Comparison of ENCODE assay signal across 16 mouse cellular contexts in the genomic region with DNA sequence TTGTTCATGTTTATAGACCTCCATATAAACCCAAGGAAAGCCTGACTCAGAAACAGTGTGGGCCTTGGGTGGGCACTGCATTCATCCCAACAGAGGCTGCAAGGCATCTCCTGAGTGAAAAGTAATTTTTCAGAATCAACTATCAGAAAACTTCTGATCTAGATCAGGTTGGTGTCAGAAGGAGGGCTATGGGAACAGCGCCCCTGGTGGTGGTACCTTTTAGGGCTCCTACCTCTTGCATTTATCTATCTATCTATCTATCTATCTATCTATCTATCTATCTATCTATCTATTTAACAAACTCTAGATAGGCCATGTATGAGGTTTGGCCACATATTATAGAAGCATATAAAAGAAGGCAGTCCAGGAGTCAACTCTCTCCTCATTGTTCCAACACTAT. TPM values are rescaled to one million over a fixed set of nuclear protein-coding genes. Genes with fewer than 3 reads are reported as not detected.
DNase-seq lines count a peak whose midpoint lies in the region; ATAC-seq and TF ChIP-seq lines count a peak whose summit lies in the region.
"Had no signal": no experiment of that assay in that cellular context is flagged by ENCODE, and none has a peak within 500 bp of the region (broad histone marks: within the 10 kb centered on the region; RNA-seq: fewer than 3 reads in every experiment).

No protein-coding gene starts in this region.

- TF ChIP-seq CTCF in left cerebral cortex, adult 2 months (IDR thresholded peaks at IDR 0.05) = peak; percentile 42
- TF ChIP-seq CTCF in brain, embryonic 14.5 days (IDR thresholded peaks at IDR 0.05; ENCODE audit: borderline replicate concordance, extremely low read depth, insufficient read depth, insufficient read length) = peak; percentile 24; the same call in 1 of the 2 replicates

- peak; percentile 56 for DNase-seq in CD4-positive, CD25-positive, alpha-beta regulatory T cell, adult 2 months (ENCODE audit: low read depth, low spot score)
- DNase-seq in left cerebral cortex, adult 2 months (ENCODE audit: extremely low spot score in 1 of 2, low spot score in 2 of 2) = no peak
- DNase-seq in left cerebral cortex, postnatal 10 days (ENCODE audit: extremely low spot score in 1 of 2, low spot score in 2 of 2) = no peak
- DNase-seq in B cell, adult 2 months = peak; percentile 70 to 72
- no peak for DNase-seq in brain, embryonic 14.5 days (ENCODE audit: low read depth)
- no peak for DNase-seq in frontal cortex, adult 2 months (ENCODE audit: extremely low spot score in 1 of 2, low spot score in 1 of 2)
- DNase-seq: adrenal gland, postnatal 14 days; embryo, embryonic 11 days; heart, adult 18-20 months; right cerebral cortex, postnatal 4 days had no signal

- H3K4me3 ChIP-seq in left cerebral cortex, adult 2 months = no peak overlapping the region
- H3K4me3 ChIP-seq: erythroblast, embryonic 14.5 days; limb, embryonic 15.5 days had no signal

- intact Hi-C loops in left cerebral cortex, adult 2 months (cut with DNase I) = loop anchor here (10.0 kb wide), 1 partner anchor 411 kb away; no protein-coding TSS in a partner anchor
- intact Hi-C loops in left cerebral cortex, postnatal 10 days (cut with DNase I) = no loop called here

- TF ChIP-seq POLR2A in brain, embryonic 14.5 days (IDR thresholded peaks at IDR 0.05; ENCODE audit: borderline replicate concordance, extremely low read depth, insufficient read depth, insufficient read length, poor library complexity, severe bottlenecking) = no peak

- H3K27ac ChIP-seq in left cerebral cortex, adult 2 months = no peak overlapping the region

- ATAC-seq in CD4-positive, CD25-positive, alpha-beta regulatory T cell, adult 4 months = no peak
- ATAC-seq in inflammation-experienced regulatory T-cells, adult 6 months = no peak
- ATAC-seq: intestine, embryonic 16.5 days had no signal

RNA-seq across cellular contexts. Expression of a gene that starts 21.7 kb away (rescaled TPM):
- polyA plus RNA-seq in CD4-positive, CD25-positive, alpha-beta regulatory T cell, adult 4 months (2017; shearing (Covaris generic)) = 100 to 1,000 TPM; 104 to 162 TPM
- total RNA-seq in left cerebral cortex, adult 2 months (2021) = not detected
- under 1 TPM in 1 of 2 experiments, not detected in 1; 0.43 TPM for total RNA-seq in left cerebral cortex, postnatal 10 days (2021)
- polyA plus RNA-seq in brain, embryonic 14.5 days (2012; rRNA removed) = 0.21 and 0.25 TPM in 2 replicates
- polyA plus RNA-seq in inflammation-experienced regulatory T-cells, adult 6 months (2017; shearing (Covaris generic)) = 100 to 1,000 TPM; 110 to 229 (median 126) TPM
- polyA plus RNA-seq in frontal cortex, adult 2 months (2012; rRNA removed) = 0.44 and 0.74 TPM in 2 replicates
- total RNA-seq: heart, adult 18-20 months; heart, postnatal 25 days had no signal
- polyA plus RNA-seq: erythroblast, embryonic 14.5 days had no signal

Comparison
In these comparisons a context has a peak if more than half of its experiments do, and no peak if none do; other contexts are left out.
1. DNase-seq: peak in CD4-positive, CD25-positive, alpha-beta regulatory T cell, adult 2 months (single experiment) and B cell, adult 2 months (2 of 2); none in left cerebral cortex, adult 2 months (0 of 2), left cerebral cortex, postnatal 10 days (0 of 2), brain, embryonic 14.5 days (single experiment) and frontal cortex, adult 2 months (0 of 2).
2. RNA of a gene that starts 21.7 kb away (polyA plus RNA-seq): 104 to 162 TPM in CD4-positive, CD25-positive, alpha-beta regulatory T cell, adult 4 months and 110 to 229 TPM in inflammation-experienced regulatory T-cells, adult 6 months; 0.44 to 0.74 TPM in frontal cortex, adult 2 months and 0.21 to 0.25 TPM in brain, embryonic 14.5 days; every median in the first group is over 10 times any median in the second.